Mouse (Mus musculus) splenic B cell, adult 2 months (primary cell): ENCODE measurements around the gene Kcnd2.
"Not testable (repeated sequence)": the region's sequence is repeated elsewhere in the genome, so short reads cannot be mapped to it uniquely, and the experiment has no call there.

Experiments used
- DNase-seq: peaks from one replicate; pipeline ENCODE4 v3.0.0-alpha.2; 2011; ENCODE audit warnings: low read depth, low spot score
- H3K27me3 ChIP-seq: 2 replicates; pipeline ENCODE4 v1.6.1; 2012; ENCODE audit warnings: mild to moderate bottlenecking, low read length, moderate library complexity, mixed read lengths; ENCODE audit not compliant: control insufficient read depth, poor library complexity, insufficient read depth, severe bottlenecking
- H3K36me3 ChIP-seq: 2 replicates; pipeline ENCODE4 v1.6.1; 2012; ENCODE audit warnings: mild to moderate bottlenecking, low read length, moderate library complexity, mixed read lengths; ENCODE audit not compliant: control insufficient read depth, poor library complexity, insufficient read depth, severe bottlenecking

Gene Kcnd2

DNA sequence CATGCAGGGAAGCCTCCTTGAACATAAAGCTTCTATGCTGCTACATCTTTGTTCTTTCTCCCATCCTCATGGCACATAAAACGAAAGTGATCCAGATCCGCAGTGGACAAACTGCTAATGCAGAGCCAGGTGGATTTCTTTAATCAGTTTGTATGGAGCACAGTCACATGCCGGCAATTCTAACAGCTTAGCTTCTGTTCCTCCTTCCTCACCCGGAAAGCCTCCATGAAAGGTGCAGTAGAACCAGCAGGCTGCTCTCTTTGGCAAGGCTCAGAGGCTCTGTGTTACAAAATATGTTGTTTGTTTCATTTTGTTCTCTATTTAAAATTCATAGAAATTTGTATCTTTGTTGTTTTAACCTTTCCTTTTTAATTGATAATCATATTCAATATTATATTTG is 106.9 kb downstream of the Kcnd2 start:
- H3K27me3 ChIP-seq, result no peaks in the 10 kb centered on the region
- DNase-seq, result no peak
- no peaks in the 10 kb centered on the region for H3K36me3 ChIP-seq

DNA sequence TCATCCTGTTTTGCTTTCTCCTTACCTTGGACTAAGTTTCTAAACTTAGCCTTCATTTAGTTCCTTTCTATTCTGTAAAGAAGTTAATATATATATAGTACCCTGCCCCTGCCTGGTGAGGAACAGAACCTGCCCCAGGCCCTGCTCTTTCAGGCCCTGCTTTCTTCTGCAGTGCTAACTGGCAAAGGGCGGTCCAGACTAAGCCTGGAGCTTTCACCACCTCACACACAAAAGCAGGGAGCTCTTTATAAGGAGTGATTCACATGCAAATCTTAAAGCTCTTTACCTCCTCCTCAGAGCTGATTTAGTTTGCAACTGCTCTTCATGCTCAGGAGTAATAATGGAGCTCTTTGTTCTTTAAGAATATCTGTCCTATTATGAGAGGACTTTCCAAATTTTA is 109.9 kb downstream of the Kcnd2 start:
- DNase-seq, result no peak
- H3K27me3 ChIP-seq, result no peaks in the 10 kb centered on the region
- no peaks in the 10 kb centered on the region for H3K36me3 ChIP-seq

DNA sequence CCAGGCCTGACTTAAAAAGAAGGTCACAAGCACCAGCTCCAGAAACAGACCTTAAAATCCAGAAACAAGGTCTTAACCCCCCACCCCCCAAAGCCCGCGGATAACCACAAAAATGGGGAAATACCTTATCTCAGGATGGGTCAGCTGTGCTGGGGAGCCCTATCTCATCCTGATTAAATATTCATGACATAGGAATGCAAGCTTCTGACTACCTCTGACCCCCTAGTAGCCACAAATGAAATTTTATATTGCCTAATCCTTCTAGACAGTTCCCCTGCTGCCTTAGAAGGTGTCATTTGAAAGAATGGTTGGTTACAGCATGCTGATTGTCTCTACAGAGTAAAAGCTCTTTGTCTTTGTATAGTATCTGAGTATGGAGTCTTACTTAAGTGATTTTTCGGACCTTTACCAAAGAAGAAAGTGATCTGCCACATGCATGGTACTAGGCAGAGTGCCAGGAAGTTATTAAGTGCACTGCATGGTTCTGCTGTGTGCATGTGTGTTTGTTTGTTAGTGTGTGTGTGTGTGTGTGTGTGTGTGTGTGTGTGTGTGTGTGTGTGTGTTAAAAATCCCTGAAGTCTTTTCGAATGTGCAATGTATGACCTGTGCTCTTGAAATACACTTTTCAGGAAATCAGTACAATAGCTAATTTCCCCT is 111.9 kb downstream of the Kcnd2 start:
- Histone ChIP-seq H3K36me3 (no peaks in the 10 kb centered on the region), H3K27me3 (no peaks in the 10 kb centered on the region)
- DNase-seq, result no peak

DNA sequence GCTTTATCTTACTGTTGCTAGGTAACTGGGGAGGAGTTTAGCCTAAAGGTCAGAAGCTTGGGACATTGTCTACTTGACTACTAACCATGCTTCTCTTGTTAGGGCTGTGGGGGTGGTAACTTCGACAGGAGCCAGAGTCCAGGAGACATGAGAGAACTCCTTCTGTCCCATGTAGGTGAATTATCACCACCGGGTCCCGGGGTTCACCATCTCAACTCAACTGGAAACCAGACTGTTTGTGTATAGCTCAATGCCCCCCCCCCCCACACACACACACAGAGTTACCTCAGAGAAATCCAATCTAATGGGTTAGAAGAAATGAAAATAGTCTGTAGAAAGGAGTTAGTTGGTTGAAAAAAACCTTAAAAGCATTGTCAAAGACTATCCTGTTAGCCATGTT is 170.0 kb downstream of the Kcnd2 start:
- DNase-seq, H3K36me3 ChIP-seq, H3K27me3 ChIP-seq: not testable (repeated sequence)

DNA sequence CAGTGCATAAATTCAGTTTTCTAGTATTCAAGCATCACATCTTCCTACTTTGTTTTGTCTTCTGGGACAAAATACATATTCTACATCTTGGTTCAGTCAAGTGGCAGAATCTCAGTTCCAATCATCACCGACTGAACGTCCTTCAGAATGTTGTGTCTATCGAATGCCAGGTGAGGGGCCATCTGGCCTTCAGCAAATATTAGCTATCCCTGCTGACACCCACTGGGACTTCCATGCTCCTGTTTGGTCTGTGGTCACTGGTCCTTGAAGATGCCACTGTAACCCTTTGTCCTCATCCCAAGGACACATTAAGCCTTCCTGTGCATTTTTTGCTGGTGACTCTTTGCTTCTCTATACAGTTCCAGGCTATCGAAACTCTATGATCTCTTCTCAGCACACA is 176.5 kb downstream of the Kcnd2 start:
- no peaks in the 10 kb centered on the region for H3K36me3 ChIP-seq
- no peaks in the 10 kb centered on the region for H3K27me3 ChIP-seq
- DNase-seq, result no peak

DNA sequence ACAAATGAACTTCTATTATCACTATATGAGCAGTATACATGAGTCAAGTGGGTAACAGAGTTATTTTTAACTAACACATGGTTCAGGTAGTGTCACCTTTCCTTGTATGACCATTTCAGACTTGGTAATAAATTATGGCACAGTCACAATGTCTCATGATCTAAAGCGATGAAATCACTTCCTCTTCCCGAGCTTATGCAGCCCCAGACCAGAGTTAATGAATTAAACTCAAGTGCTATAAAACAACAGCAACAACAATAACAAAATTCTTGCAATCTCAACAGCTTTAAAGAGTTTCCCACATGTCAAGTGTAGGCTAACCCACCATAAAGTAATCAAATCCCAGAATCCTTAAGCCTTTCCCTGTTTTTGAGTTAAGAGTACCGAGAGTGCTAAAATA is 198.4 kb downstream of the Kcnd2 start:
- Histone ChIP-seq H3K27me3 (no peaks in the 10 kb centered on the region), H3K36me3 (no peaks in the 10 kb centered on the region)
- DNase-seq, result no peak

DNA sequence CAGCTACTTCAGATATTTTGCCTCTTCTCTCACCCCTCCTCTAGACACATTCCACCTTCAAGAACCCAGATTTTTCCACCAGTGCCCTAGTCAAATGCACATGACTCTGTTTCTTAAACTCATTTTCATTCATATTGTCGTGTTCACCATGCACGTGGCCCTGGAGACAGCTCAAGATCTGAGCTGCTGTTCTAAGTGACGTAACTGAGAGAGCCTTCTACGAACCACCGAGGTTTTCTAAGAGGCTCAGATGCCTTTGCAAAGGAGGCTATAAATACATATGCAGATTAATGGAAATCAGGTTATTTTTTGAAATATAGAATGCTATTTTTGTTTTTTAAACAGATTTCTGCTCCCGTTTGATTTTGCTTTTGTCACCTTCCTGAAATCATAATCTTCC is 202.9 kb downstream of the Kcnd2 start:
- DNase-seq, result no peak
- no peaks in the 10 kb centered on the region for H3K36me3 ChIP-seq
- H3K27me3 ChIP-seq, result no peaks in the 10 kb centered on the region

DNA sequence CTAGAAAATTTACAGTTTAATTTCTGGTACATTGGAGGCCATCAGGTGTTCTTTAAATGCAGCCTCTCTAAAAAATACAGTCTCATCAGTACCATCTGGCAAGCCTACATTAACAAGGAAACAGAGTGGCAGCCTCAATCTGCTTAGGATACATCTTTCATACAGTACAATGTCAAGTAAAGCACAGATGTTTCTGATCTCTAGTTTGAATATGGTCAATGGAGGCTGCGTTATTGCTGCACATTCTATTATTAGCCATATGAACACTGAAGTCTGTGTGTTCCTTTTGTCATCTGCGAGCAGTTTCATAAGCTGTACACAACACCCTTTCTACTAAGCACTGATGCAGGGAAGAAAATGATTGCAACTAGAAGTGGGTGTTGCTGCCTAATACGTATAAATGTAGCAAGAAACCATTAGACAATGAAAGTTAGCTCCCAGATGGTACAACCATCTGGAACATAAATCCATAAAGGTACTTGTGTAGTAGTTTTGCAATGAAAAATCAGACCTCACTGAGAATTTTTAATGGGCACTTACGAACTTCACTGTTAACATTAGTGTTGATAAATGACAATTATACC is 209.0 kb downstream of the Kcnd2 start:
- H3K36me3 ChIP-seq, result no peaks in the 10 kb centered on the region
- no peak for DNase-seq
- no peaks in the 10 kb centered on the region for H3K27me3 ChIP-seq

DNA sequence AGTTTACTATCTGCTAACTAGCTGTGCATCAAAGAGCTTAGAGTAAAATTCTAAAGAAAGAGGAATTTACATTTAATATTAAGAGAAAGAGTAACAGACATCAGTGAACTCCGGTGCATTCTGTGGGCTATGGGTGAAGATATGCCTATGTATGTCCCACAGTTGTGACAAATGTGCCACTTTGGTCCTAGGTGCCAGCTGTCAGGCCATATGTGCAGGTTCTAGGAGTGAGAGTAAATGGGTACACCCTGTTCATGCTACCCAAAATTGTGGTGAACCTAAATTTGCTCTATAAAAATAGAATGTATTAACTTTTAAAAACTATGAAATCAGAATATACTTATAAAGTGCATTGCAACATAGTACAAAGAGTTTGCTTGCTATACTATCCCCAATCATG is 215.8 kb downstream of the Kcnd2 start:
- no peaks in the 10 kb centered on the region for H3K27me3 ChIP-seq
- no peak for DNase-seq
- H3K36me3 ChIP-seq, result no peaks in the 10 kb centered on the region

DNA sequence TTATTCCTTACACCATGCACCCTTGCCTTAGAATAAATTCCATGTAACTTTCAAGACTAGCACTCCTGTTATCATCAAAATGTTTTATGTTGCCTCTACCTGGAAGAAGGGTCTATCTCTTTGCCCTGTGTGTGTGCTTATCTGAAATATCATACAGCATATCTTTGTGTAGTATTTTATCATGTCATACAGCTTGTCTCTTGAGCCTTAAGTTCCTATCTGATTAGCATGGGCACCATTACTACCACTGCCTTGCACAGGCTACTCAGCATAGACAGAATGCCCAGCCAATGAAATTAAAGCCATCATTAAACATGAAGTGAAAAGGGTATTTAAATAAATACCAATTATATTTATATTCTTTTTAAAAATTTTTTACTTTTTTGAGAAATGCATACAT is 249.4 kb downstream of the Kcnd2 start:
- H3K36me3 ChIP-seq, result no peaks in the 10 kb centered on the region
- H3K27me3 ChIP-seq, result no peaks in the 10 kb centered on the region
- DNase-seq, result no peak

DNA sequence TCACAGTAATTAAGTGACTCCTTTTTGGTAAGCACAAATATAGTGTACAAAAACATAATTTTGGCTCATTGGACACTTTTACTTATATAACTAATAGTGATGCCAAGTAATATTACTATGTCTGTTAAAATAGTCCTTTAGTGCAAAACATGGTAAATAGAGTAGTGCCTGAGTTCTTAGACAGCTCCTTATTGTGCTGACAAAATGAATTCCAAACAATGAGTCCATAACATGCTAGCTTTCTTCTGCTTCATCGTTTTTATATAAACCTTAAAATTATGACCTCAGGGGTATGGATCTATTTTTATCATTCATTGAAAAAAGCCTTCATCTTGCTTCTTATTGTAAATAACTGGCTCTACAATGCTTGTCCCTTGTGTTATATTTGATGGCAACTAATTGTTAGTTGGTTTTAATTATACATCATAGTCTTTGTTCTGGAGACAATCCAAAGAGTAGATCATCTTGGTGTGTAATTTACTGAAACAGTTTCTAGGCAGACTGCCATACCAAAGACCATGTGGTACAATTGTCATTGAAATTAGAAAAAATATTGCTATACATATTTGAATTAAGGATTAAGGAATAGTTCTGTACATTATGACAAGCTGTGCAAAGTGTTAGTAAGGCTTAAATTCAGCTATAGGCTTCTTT is 256.7 kb downstream of the Kcnd2 start:
- DNase-seq, result no peak
- Histone ChIP-seq H3K27me3 (no peaks in the 10 kb centered on the region), H3K36me3 (no peaks in the 10 kb centered on the region)

DNA sequence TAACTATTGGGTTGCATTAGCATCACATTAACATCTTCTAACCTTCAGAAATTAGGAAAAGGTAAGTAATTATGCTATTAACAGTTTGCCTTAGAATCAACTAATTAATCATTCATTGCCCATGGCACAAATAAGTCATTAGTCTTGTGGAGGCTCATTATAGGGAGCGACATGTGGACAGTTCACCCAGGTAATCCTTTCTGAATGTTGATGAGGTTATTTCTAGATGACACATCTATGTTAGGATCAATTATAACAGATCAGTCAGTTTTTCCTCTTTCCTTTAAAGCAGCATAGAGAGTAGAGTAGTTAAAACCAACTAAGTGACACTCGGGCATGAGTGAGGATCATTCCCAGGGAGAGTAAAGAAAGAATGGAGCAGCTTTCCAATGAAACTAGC is 267.4 kb downstream of the Kcnd2 start:
- no peak for DNase-seq
- H3K36me3 ChIP-seq, result no peaks in the 10 kb centered on the region
- H3K27me3 ChIP-seq, result no peaks in the 10 kb centered on the region

DNA sequence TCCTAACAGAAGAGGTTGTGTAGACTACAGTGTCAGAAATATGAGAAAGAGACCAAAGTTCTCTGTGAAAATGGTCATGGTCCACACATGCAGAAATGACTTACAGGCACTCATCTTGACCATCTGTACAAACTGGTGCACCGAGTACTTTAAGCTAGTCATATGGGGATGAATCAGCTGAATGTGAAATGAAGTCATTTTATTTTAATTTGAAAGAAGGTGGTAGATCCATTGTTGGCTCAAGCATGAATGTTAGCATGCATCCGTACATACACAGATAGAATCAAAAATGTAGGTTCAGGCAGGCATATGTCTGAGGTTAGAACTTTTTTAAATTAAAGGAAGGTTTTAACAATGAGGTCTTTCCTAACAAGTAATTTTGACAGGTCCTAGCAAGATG is 273.2 kb downstream of the Kcnd2 start:
- DNase-seq, result no peak
- H3K27me3 ChIP-seq, result no peaks in the 10 kb centered on the region

DNA sequence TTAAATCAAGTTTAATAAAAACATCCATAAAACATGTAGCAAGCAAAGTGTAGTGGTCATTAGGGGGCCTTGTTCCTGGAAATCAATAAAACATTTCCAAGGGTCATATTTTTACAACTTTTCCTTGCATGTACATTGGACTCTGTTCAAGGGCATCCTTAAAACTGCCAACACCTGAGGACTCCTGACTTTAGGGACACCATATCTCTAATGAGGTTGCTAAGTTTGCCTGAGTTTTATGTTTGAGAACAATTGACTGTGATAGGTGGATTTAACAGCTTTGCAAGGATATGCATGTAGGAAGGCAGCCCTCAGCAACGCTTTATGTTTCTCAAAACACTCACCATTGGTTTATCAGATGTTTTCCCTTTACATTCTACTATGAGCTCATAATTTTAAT is 287.6 kb downstream of the Kcnd2 start:
- no peak for DNase-seq
- Histone ChIP-seq H3K27me3 (no peaks in the 10 kb centered on the region), H3K36me3 (no peaks in the 10 kb centered on the region)

More for the DNA sequence above, 273.2 kb downstream of the Kcnd2 start:
- no peaks in the 10 kb centered on the region for H3K36me3 ChIP-seq

DNA sequence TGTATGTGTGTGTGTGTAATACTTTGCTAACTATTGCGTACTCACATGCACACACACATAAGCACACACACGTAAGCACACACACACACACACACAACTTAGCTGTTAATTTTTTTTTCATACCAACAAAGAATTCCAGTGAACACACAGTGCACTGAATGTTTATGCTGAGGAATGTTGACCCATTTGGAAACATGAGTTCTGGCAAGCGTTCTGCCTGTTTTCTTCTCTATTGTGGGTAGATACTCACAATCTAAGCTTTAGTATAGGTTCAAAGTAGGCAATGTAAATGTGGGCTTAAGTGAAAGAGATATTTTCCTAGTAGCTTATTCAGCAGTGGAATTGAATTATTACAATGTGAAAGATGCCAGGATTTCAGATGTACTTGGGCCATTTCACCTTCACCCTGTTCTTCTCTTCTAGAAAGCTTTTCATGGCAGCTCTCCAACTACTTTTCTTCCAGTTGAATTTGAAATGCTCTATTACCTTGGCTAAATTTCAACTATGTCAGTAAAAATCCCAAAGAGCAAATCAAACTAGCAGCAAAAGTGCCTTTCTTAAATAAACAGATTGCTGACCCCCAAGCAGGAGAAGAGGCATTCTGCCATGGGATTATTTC is 295.4 kb downstream of the Kcnd2 start:
- DNase-seq, result no peak
- H3K27me3 ChIP-seq, result no peaks in the 10 kb centered on the region
- no peaks in the 10 kb centered on the region for H3K36me3 ChIP-seq
